Mouse (Mus musculus) hindbrain, embryonic 13.5 days (tissue): ENCODE measurements around the gene Acsbg1. TPM values are rescaled to one million over a fixed set of nuclear protein-coding genes. Genes with fewer than 3 reads are reported as not detected.

Experiments
- ATAC-seq: fragments of 200-750 bp; cut with Nextera tagmentation; 2 replicates; pipeline ENCODE4 v1.8.0; 2017; ENCODE audit warnings: moderate TSS enrichment; ENCODE audit not compliant: low FRiP score
- H3K27ac ChIP-seq: fragments of 300-500 bp; sonication (generic); 2 replicates; pipeline ENCODE4 v1.5.1; 2015; ENCODE audit warnings: inconsistent platforms, mild to moderate bottlenecking, moderate library complexity
- H3K27me3 ChIP-seq: fragments of 300-500 bp; sonication (generic); 2 replicates; pipeline ENCODE4 v1.6.1; 2015; ENCODE audit warnings: mild to moderate bottlenecking, inconsistent platforms
- H3K36me3 ChIP-seq: fragments of 300-500 bp; sonication (generic); 2 replicates; pipeline ENCODE4 v1.6.1; 2015; ENCODE audit warnings: mild to moderate bottlenecking, inconsistent platforms
- H3K4me1 ChIP-seq: fragments of 300-500 bp; sonication (generic); replicated peaks from 2 replicates; pipeline ENCODE4 v1.6.1; 2015; ENCODE audit warnings: inconsistent platforms
- H3K4me2 ChIP-seq: fragments of 300-500 bp; sonication (generic); 2 replicates; pipeline ENCODE4 v1.6.1; 2015; ENCODE audit warnings: inconsistent platforms, mild to moderate bottlenecking, moderate library complexity
- H3K4me3 ChIP-seq: fragments of 300-500 bp; sonication (generic); 2 replicates; pipeline ENCODE4 v1.5.1; 2015; ENCODE audit warnings: mild to moderate bottlenecking, inconsistent platforms
- H3K9ac ChIP-seq: fragments of 300-500 bp; sonication (generic); 2 replicates; pipeline ENCODE4 v1.6.1; 2015; ENCODE audit warnings: mild to moderate bottlenecking, inconsistent platforms
- H3K9me3 ChIP-seq: fragments of 300-500 bp; sonication (generic); 2 replicates; pipeline ENCODE4 v1.6.1; 2016; ENCODE audit warnings: inconsistent platforms
- WGBS: fragments of 180-500 bp; shearing (Covaris S2); methylation state at CpG from one replicate; pipeline ENCODE4 v1.1.7; 2015; 5-methylcytosine and 5-hydroxymethylcytosine counted together
- polyA plus RNA-seq: library from polyadenylated mRNA; unstranded; fragments of >200 nt; fragmentation: Nextera tagmentation; extraction: Ambion mirVana; gene quantifications from 2 replicates; pipeline ENCODE4 v1.2.1, GENCODE M21; 2015

Gene Acsbg1
- polyA plus RNA-seq, 1 experiment from 2014 or later: 15.6 TPM

- peaks cover 16% of the 10 kb centered on the region for H3K4me1 ChIP-seq
- no peaks in the 10 kb centered on the region for H3K27me3 ChIP-seq
- no peak overlapping the region for H3K4me3 ChIP-seq
- no peaks in the 10 kb centered on the region for H3K9me3 ChIP-seq
- no peak for ATAC-seq
- H3K36me3 ChIP-seq: no peaks in the 10 kb centered on the region
- H3K4me2 ChIP-seq: no peak overlapping the region
- H3K9ac ChIP-seq: no peak overlapping the region
- H3K27ac ChIP-seq: no peak overlapping the region
- 92% methylated on average over 6 of the region's 6 CpGs for WGBS
Measured at GRCm38 (mm10) chr9:54658773-54659172, 2.9 kb downstream of the Acsbg1 start.

- Histone ChIP-seq H3K4me1 (peaks cover 4% of the 10 kb centered on the region), H3K9me3 (no peaks in the 10 kb centered on the region), H3K4me3 (no peak overlapping the region), H3K36me3 (no peaks in the 10 kb centered on the region), H3K27me3 (no peaks in the 10 kb centered on the region), H3K4me2 (no peak overlapping the region), H3K9ac (no peak overlapping the region), H3K27ac (no peak overlapping the region)
- no peak for ATAC-seq
- WGBS: 81% methylated on average over 6 of the region's 6 CpGs
Measured at GRCm38 (mm10) chr9:54656402-54656801, 5.3 kb downstream of the Acsbg1 start.

- WGBS: 69% methylated on average over 2 of the region's 2 CpGs
- ATAC-seq: no peak
- H3K4me2 ChIP-seq: no peak overlapping the region
- no peak overlapping the region for H3K4me3 ChIP-seq
- H3K36me3 ChIP-seq: no peaks in the 10 kb centered on the region
- no peaks in the 10 kb centered on the region for H3K9me3 ChIP-seq
- H3K27ac ChIP-seq: no peak overlapping the region
- H3K27me3 ChIP-seq: no peaks in the 10 kb centered on the region
- H3K4me1 ChIP-seq: no peaks in the 10 kb centered on the region
- H3K9ac ChIP-seq: no peak overlapping the region
Measured at GRCm38 (mm10) chr9:54655846-54656245, 5.8 kb downstream of the Acsbg1 start.

GRCm38 (mm10) chr9:54652778-54653177 lies 8.9 kb downstream of the Acsbg1 start:
- no peaks in the 10 kb centered on the region for H3K9me3 ChIP-seq
- H3K27ac ChIP-seq: no peak overlapping the region
- no peak for ATAC-seq
- no peaks in the 10 kb centered on the region for H3K27me3 ChIP-seq
- no peak overlapping the region for H3K4me2 ChIP-seq
- H3K36me3 ChIP-seq: no peaks in the 10 kb centered on the region
- no peaks in the 10 kb centered on the region for H3K4me1 ChIP-seq
- no peak overlapping the region for H3K9ac ChIP-seq
- 85% methylated on average over 2 of the region's 2 CpGs for WGBS
- H3K4me3 ChIP-seq: no peak overlapping the region

- no peak overlapping the region for H3K9ac ChIP-seq
- H3K36me3 ChIP-seq: no peaks in the 10 kb centered on the region
- WGBS: 94% methylated on average over 1 of the region's 1 CpGs
- no peak overlapping the region for H3K27ac ChIP-seq
- no peak overlapping the region for H3K4me3 ChIP-seq
- no peaks in the 10 kb centered on the region for H3K27me3 ChIP-seq
- H3K4me2 ChIP-seq: no peak overlapping the region
- no peaks in the 10 kb centered on the region for H3K4me1 ChIP-seq
- ATAC-seq: no peak
- no peaks in the 10 kb centered on the region for H3K9me3 ChIP-seq
Measured at GRCm38 (mm10) chr9:54649360-54649759, 12.3 kb downstream of the Acsbg1 start.

- H3K4me1 ChIP-seq: no peaks in the 10 kb centered on the region
- no peak overlapping the region for H3K4me3 ChIP-seq
- no peak overlapping the region for H3K4me2 ChIP-seq
- H3K27me3 ChIP-seq: no peaks in the 10 kb centered on the region
- no peak overlapping the region for H3K27ac ChIP-seq
- no peak overlapping the region for H3K9ac ChIP-seq
- no peak for ATAC-seq
- H3K9me3 ChIP-seq: no peaks in the 10 kb centered on the region
- WGBS: 73% methylated on average over 2 of the region's 2 CpGs
- no peaks in the 10 kb centered on the region for H3K36me3 ChIP-seq
Measured at GRCm38 (mm10) chr9:54647456-54647855, 14.2 kb downstream of the Acsbg1 start.

- 76% methylated on average over 9 of the region's 9 CpGs for WGBS
- ATAC-seq: no peak
- Histone ChIP-seq H3K27me3 (no peaks in the 10 kb centered on the region), H3K9ac (no peak overlapping the region), H3K36me3 (no peaks in the 10 kb centered on the region), H3K4me3 (no peak overlapping the region), H3K4me1 (no peaks in the 10 kb centered on the region), H3K4me2 (no peak overlapping the region), H3K9me3 (no peaks in the 10 kb centered on the region), H3K27ac (no peak overlapping the region)
Measured at GRCm38 (mm10) chr9:54646252-54646651, 15.4 kb downstream of the Acsbg1 start.

GRCm38 (mm10) chr9:54645530-54645929 lies 16.1 kb downstream of the Acsbg1 start:
- Histone ChIP-seq H3K4me2 (no peak overlapping the region), H3K4me1 (no peaks in the 10 kb centered on the region), H3K27me3 (no peaks in the 10 kb centered on the region), H3K9ac (no peak overlapping the region), H3K4me3 (no peak overlapping the region), H3K9me3 (no peaks in the 10 kb centered on the region), H3K36me3 (no peaks in the 10 kb centered on the region), H3K27ac (no peak overlapping the region)
- no peak for ATAC-seq
- WGBS: 91% methylated on average over 6 of the region's 6 CpGs

- no peaks in the 10 kb centered on the region for H3K9me3 ChIP-seq
- H3K4me1 ChIP-seq: no peaks in the 10 kb centered on the region
- no peaks in the 10 kb centered on the region for H3K27me3 ChIP-seq
- no peak overlapping the region for H3K4me2 ChIP-seq
- no peak for ATAC-seq
- no peak overlapping the region for H3K4me3 ChIP-seq
- H3K36me3 ChIP-seq: no peaks in the 10 kb centered on the region
- no peak overlapping the region for H3K27ac ChIP-seq
- 96% methylated on average over 7 of the region's 7 CpGs for WGBS
- H3K9ac ChIP-seq: no peak overlapping the region
Measured at GRCm38 (mm10) chr9:54643179-54643578, 18.5 kb downstream of the Acsbg1 start.

GRCm38 (mm10) chr9:54642556-54642955 lies 19.1 kb downstream of the Acsbg1 start:
- ATAC-seq: no peak
- H3K4me2 ChIP-seq: no peak overlapping the region
- H3K4me1 ChIP-seq: 0 out of 2 replicates have a peak, but pooled peaks cover 1% of the 10 kb centered on the region
- H3K4me3 ChIP-seq: no peak overlapping the region
- H3K27me3 ChIP-seq: no peaks in the 10 kb centered on the region
- no peak overlapping the region for H3K9ac ChIP-seq
- H3K27ac ChIP-seq: no peak overlapping the region
- 88% methylated on average over 4 of the region's 4 CpGs for WGBS
- H3K36me3 ChIP-seq: no peaks in the 10 kb centered on the region
- no peaks in the 10 kb centered on the region for H3K9me3 ChIP-seq

- 88% methylated on average over 2 of the region's 2 CpGs for whole genome bisulfite sequencing
Measured at GRCm38 (mm10) chr9:54642149-54642548, 19.5 kb downstream of the Acsbg1 start.

GRCm38 (mm10) chr9:54641548-54641947 lies 20.1 kb downstream of the Acsbg1 start:
- WGBS: 85% methylated on average over 3 of the region's 3 CpGs
- Histone ChIP-seq H3K27ac (no peak overlapping the region), H3K9ac (no peak overlapping the region), H3K4me1 (0 out of 2 replicates have a peak, but pooled peaks cover 3% of the 10 kb centered on the region), H3K4me2 (no peak overlapping the region), H3K4me3 (no peak overlapping the region), H3K36me3 (no peaks in the 10 kb centered on the region), H3K9me3 (no peaks in the 10 kb centered on the region), H3K27me3 (no peaks in the 10 kb centered on the region)
- ATAC-seq: no peak

More at GRCm38 (mm10) chr9:54642149-54642548, 19.5 kb downstream of the Acsbg1 start:
- Histone ChIP-seq H3K9me3 (no peaks in the 10 kb centered on the region), H3K27ac (no peak overlapping the region), H3K4me1 (0 out of 2 replicates have a peak, but pooled peaks cover 3% of the 10 kb centered on the region), H3K9ac (no peak overlapping the region), H3K36me3 (no peaks in the 10 kb centered on the region), H3K4me3 (no peak overlapping the region), H3K4me2 (no peak overlapping the region), H3K27me3 (no peaks in the 10 kb centered on the region)
- ATAC-seq: no peak

GRCm38 (mm10) chr9:54639192-54639591 lies 22.5 kb downstream of the Acsbg1 start:
- no peak for ATAC-seq
- H3K27me3 ChIP-seq: no peaks in the 10 kb centered on the region
- H3K4me1 ChIP-seq: 0 out of 2 replicates have a peak, but pooled peaks cover 3% of the 10 kb centered on the region
- 69% methylated on average over 2 of the region's 2 CpGs for WGBS
- H3K4me3 ChIP-seq: no peak overlapping the region
- no peak overlapping the region for H3K27ac ChIP-seq
- no peaks in the 10 kb centered on the region for H3K9me3 ChIP-seq
- no peak overlapping the region for H3K9ac ChIP-seq
- H3K4me2 ChIP-seq: no peak overlapping the region
- no peaks in the 10 kb centered on the region for H3K36me3 ChIP-seq
